Mouse (Mus musculus) adrenal gland, postnatal 10 days (tissue): ENCODE results near the gene Slc39a7. TPM values are rescaled to one million over a fixed set of nuclear protein-coding genes. Genes with fewer than 3 reads are reported as not detected.
"Not testable (repeated sequence)": the region's sequence is repeated elsewhere in the genome, so short reads cannot be mapped to it uniquely, and the experiment has no call there.

Experiments
- DNase-seq: peaks from one replicate; pipeline ENCODE4 v3.0.0; 2021; ENCODE audit warnings: mixed read lengths
- microRNA-seq: library from miRNA; unstranded; fragments of <30 nt; microRNA quantifications from one replicate; pipeline ENCODE4 v1.2.0, GENCODE M21; 2021
- total RNA-seq, 2 experiments: library from RNA; stranded (reverse); gene quantifications; 2 replicates each; pipeline ENCODE4 v1.2.3; 2021

Slc39a7 gene
- total RNA-seq, 2 experiments from 2014 or later = 115 to 140 TPM

DNA sequence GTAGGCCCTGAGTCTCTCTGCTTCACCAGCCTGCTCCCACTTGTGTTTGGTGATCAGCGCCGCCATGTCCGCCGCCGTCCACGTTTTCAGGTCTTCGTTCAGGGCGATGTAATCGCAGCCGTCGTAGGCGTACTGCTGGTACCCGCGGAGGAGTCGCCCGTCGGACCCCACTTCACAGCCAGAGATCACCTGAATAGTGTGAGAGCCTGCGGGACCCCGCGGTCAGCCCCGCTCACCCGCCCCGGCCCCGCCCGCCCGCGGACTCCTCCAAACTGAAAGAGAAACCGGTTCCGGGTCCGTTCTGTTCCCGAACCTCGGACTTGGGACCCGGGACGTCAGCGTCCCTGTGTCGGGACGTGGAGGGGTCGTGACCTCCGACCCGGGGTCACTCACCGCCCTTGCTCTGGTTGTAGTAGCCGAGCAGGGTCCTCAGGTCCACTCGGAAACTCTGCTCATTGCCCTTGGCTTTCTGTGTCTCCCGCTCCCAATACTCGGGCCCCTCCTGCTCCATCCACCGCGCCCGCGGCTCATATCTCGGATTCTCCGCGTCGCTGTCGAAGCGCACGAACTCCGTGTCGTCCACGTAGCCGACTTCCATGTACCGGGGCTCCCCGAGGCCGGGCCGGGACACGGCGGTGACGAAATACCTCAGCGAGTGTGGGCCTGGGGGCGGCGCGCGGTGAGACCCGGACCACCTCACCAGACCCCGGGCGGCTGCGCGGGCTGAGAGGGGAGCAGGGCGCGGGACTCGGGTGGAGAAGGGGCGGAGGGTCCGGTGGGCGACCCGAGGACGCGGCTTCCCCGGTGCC, 31.9 kb downstream of the Slc39a7 start:
- peak; percentile 64 for DNase-seq

GRCm38 (mm10) chr17:33998697-33999096, 32.8 kb downstream of the Slc39a7 start:
- not testable (repeated sequence) for DNase-seq

GRCm38 (mm10) chr17:33997025-33997424, 34.5 kb downstream of the Slc39a7 start:
- DNase-seq = not testable (repeated sequence)

GRCm38 (mm10) chr17:33995651-33996050, 35.8 kb downstream of the Slc39a7 start:
- DNase-seq = no peak

DNA sequence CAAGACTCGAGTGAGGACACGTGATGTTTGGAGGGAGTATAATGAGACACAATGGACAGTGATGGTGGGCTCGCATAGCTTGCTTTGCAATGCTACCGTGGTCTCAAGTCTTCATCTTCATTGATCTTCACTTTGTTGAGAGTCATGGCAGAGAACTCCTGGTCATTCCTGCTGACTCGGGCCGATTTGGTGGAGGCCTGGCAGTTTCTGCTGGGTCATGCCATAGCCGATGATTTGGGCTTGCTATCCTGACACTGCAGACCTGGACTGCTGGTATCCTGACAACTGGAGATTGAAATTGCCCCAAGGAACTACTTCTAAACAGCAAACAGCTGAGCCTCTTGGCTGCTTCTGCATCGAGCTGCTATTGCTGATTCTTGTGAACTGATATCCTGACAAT, 36.5 kb downstream of the Slc39a7 start:
- DNase-seq = no peak

GRCm38 (mm10) chr17:33991788-33992664, 39.5 kb downstream of the Slc39a7 start:
- DNase-seq = peak; percentile 67

DNA sequence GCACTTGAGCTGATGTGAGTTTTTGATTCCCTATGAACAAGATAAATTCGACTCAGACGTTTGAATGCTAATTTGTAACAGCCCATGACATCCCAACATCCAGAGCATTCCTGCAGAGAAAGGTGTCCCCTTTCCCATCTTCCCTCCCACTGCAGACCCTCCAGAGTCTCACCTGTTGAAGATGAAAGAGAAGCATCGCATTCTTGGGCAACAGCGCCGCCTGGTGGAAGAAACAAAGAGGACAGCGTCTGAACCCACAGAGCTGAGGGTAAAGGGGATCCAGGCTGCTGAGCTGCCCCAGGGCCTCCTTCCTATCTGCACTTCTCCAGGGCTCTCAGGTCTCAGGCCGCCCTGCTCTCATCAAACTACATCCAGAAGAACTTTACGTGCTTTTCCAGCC, 49.3 kb downstream of the Slc39a7 start:
- DNase-seq = peak; percentile 74

DNA sequence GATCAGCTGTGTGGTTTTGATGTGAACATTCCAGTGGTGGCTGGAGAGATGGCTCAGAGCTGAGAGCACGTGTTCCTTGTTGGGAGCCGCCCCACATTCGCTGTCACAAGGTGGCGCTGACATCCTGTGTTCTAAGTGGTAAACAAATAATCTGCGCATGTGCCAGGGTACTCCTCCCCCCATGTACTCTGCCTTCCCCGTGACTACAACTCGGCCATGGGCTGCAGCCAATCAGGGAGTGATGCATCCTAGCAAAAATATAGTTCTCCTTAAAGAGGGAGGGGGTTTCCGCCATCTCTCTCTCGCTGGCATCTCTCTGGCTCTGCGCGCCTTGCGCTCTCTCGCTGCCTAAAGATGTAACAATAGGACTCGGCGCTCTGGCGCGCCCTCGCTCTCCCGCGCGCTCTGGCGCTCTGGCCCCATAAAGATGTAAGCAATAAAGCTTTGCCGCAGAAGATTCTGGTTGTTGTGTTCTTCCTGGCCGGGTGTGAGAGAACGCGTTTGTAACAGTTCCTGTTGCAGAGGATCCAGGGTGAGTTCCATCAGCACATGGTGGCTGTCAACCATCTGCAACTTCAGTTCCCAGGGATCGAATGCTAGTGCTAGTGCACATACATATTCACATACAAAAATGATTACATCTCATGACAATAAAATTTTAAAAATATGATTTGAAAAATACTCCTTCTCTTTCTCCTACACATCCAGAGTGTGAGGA, 50.1 kb downstream of the Slc39a7 start:
- DNase-seq = peak; percentile 86

DNA sequence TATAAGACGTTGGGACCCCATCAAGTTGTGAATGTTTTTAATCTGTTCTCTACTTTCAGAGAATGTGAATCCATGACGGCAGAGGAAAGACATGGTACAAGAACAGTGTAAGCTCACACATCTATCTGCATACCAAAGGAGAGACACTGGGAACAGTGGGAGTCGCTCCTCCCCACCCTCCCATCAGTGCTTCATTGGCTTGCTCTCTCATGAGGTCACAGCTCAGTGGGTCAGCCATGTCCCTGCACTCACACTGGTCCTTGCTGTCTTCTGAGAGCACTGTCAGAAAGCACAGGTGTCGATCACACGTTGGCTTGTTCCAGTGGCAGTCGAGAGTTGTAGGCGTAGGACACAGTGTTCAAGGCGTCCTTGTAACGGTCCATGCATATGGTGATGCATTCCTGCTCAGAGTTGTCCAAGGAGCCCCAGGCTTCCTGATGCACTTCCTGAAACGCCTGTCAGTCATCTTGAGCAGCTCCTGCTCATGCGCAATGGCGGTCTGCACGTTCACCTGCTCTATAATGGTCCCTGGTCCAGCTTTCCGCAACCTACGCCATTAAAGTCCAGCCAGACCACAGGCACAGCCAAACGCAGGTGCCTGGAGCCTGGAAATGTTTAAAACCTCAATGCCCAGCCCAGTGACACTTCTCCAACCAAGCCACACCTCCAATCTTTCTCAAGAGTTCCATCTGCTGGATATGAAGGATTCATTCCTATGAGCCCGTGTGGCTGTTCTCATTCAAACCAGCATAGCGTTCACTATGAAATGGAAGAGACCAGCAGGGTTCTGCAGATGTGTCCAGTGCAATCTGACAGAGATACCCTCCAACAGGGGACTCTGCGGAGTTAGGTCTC, 51.1 kb downstream of the Slc39a7 start:
- no peak for DNase-seq

DNA sequence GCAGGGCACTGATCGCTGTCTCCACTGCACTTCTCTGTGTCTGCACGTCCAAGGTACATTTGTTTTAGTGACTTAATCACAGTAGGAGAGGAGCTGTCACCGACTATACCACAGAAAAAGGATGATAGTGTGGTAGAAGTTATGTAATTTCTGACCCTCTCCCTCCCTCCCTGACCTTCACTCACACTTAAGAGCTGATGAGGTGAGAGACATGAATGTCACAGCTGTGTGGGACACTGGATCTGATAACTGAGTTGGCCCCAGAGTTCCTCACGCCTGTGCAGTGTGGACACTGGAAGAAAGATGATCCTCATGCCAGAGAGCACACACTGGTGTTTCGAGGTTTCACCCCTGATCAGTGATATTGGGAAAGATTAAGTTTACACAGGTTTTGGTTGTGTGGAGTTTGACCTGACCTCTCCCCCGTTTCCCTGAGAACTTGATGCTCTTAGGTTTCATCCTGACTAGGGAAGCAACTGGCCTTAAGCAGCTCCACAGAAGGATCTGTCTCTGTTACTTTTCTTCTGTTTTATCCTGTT, 51.9 kb downstream of the Slc39a7 start:
- no peak for DNase-seq

- peak; percentile 82 for DNase-seq
These were observed 52.9 kb downstream of the Slc39a7 start for GRCm38 (mm10) chr17:33978631-33979031.

Small RNA genes lying within 50 kb of the gene (microRNA-seq; reads per million reads assigned to microRNA genes)
- gene Mir219a-1 (2.8 reads per million), gene Mir219c (not detected)

Other genes with a start within 250 kb of the Slc39a7 start
- 100 to 1,000 TPM; 156 to 168 TPM for gene Angptl4, start 249.9 kb downstream of the Slc39a7 start, total RNA-seq
- gene Kank3, start 221.2 kb downstream of the Slc39a7 start, total RNA-seq = 100 to 1,000 TPM in 1 of 2 experiments, 10 to 100 TPM in 1; 85.3 to 108 TPM
- gene Rps28, start 207.1 kb downstream of the Slc39a7 start, total RNA-seq = 1,000 to 10,000 TPM; 1,671 to 1,675 TPM
- gene Ndufa7, start 207.1 kb downstream of the Slc39a7 start, total RNA-seq = 100 to 1,000 TPM; 564 to 570 TPM
- 10 to 100 TPM; 29.6 to 39.4 TPM for gene Cd320, start 188.6 kb downstream of the Slc39a7 start, total RNA-seq
- gene Gm7029, start 157.8 kb downstream of the Slc39a7 start, total RNA-seq = not detected
- gene Kifc1, start 141.0 kb downstream of the Slc39a7 start, total RNA-seq = 10 to 100 TPM; 13.4 to 15.8 TPM
- gene Platr17, start 126.5 kb downstream of the Slc39a7 start, total RNA-seq = not detected
- gene Daxx, start 122.3 kb downstream of the Slc39a7 start, total RNA-seq = 10 to 100 TPM; 25.4 to 26.3 TPM
- 100 to 1,000 TPM; 131 to 150 TPM for gene Tapbp, start 115.8 kb downstream of the Slc39a7 start, total RNA-seq
- gene Zbtb22, start 115.8 kb downstream of the Slc39a7 start, total RNA-seq = 10 to 100 TPM; 29.2 to 34.3 TPM
- gene Rgl2, start 102.1 kb downstream of the Slc39a7 start, total RNA-seq = 10 to 100 TPM; 57.1 to 76.3 TPM
- gene Pfdn6, start 91.3 kb downstream of the Slc39a7 start, total RNA-seq = 10 to 100 TPM; 81.2 to 94.9 TPM
- gene Wdr46, start 91.0 kb downstream of the Slc39a7 start, total RNA-seq = 10 to 100 TPM; 28.4 to 29.7 TPM
- 1 to 10 TPM; 4.8 to 5.8 TPM for gene B3galt4, start 80.2 kb downstream of the Slc39a7 start, total RNA-seq
- 10 to 100 TPM; 38.8 to 51.4 TPM for gene Vps52, start 75.9 kb downstream of the Slc39a7 start, total RNA-seq
- 100 to 1,000 TPM; 943 to 952 TPM for gene Rps18, start 75.7 kb downstream of the Slc39a7 start, total RNA-seq
- gene H2-K1, start 31.3 kb downstream of the Slc39a7 start, total RNA-seq = 100 to 1,000 TPM; 204 to 217 TPM
- 10 to 100 TPM; 29.8 to 36.5 TPM for gene Ring1, start 7.0 kb downstream of the Slc39a7 start, total RNA-seq
- gene H2-Ke6, start 3.6 kb downstream of the Slc39a7 start, total RNA-seq = 100 to 1,000 TPM; 184 to 194 TPM
- 10 to 100 TPM; 62.3 to 76.1 TPM for gene Rxrb, start 130 bp upstream of the Slc39a7 start, total RNA-seq
- 10 to 100 TPM in 1 of 2 experiments, 1 to 10 TPM in 1; 4.2 to 15.0 TPM for gene Col11a2, start 7.8 kb upstream of the Slc39a7 start, total RNA-seq
- 1 to 10 TPM; 1.4 to 1.5 TPM for gene H2-Oa, start 60.7 kb upstream of the Slc39a7 start, total RNA-seq
- gene H2-DMa, start 87.9 kb upstream of the Slc39a7 start, total RNA-seq = 10 to 100 TPM in 1 of 2 experiments, 1 to 10 TPM in 1; 8.9 to 15.2 TPM
- 100 to 1,000 TPM; 170 to 181 TPM for gene Brd2, start 91.0 kb upstream of the Slc39a7 start, total RNA-seq
- gene H2-DMb2, start 111.6 kb upstream of the Slc39a7 start, total RNA-seq = 1 to 10 TPM; 4.5 to 4.8 TPM
- gene H2-DMb1, start 121.4 kb upstream of the Slc39a7 start, total RNA-seq = 1 to 10 TPM; 3.6 to 5.8 TPM
- gene Tap1, start 155.9 kb upstream of the Slc39a7 start, total RNA-seq = 10 to 100 TPM; 11.9 to 15.5 TPM
- 10 to 100 TPM; 13.5 to 18.2 TPM for gene Psmb9, start 156.1 kb upstream of the Slc39a7 start, total RNA-seq
- 10 to 100 TPM; 22.8 to 29.1 TPM for gene Psmb8, start 166.0 kb upstream of the Slc39a7 start, total RNA-seq
- 10 to 100 TPM; 32.8 to 35.0 TPM for gene Tap2, start 171.8 kb upstream of the Slc39a7 start, total RNA-seq
- gene H2-Ob, start 207.2 kb upstream of the Slc39a7 start, total RNA-seq = 1 to 10 TPM; 2.7 to 3.5 TPM
- gene H2-Ab1, start 226.0 kb upstream of the Slc39a7 start, total RNA-seq = 10 to 100 TPM; 27.9 to 36.1 TPM